Mouse (Mus musculus): ENCODE measurements around the gene Top1. TPM values are rescaled to one million over a fixed set of nuclear protein-coding genes. Genes with fewer than 3 reads are reported as not detected.
"Not testable (repeated sequence)": the region's sequence is repeated elsewhere in the genome, so short reads cannot be mapped to it uniquely, and the experiment has no call there.

Gene Top1
- total RNA-seq, 1 experiment from 2014 or later = 201 TPM

- no peak for ATAC-seq (replicated peaks; ENCODE audit: low read depth, poor library complexity, severe bottlenecking)
Observed at GRCm38 (mm10) chr2:160629528-160629830, 16.2 kb upstream of the Top1 start.

DNA sequence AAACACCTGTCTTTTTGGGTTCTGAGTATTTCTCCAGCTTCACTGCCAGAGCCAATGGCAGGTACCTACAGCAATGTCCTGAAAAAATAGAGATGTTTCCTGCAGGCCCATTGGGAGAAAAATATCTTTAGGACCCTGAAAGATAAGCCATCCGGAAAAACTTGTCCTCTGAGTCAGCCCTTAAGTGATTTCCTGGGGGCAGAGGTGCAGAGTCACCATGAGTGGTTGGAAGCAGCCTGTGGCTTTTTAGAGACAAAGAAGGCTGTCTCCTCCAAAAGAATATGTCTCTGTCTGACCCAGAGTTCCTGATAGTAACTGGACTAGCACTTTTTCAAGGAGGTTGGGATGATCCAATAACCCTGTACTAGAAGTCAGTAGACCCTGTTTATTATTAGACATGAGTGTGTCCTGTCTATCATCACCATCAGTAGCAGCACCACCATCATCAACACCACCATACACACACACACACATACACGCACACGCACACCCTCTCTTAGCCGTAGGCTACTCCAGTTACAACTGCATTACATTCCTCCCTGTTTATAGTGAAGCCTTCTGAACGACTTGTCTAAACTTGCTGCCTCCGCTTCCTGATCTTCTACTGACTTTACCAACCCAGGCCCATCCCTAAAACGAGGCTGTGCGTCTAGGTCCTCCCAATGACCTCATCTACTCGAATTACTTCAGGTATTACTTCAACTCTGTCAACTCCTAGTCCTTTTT, 14.7 kb upstream of the Top1 start:
- ATAC-seq (replicated peaks; ENCODE audit: low read depth, poor library complexity, severe bottlenecking) = no peak

DNA sequence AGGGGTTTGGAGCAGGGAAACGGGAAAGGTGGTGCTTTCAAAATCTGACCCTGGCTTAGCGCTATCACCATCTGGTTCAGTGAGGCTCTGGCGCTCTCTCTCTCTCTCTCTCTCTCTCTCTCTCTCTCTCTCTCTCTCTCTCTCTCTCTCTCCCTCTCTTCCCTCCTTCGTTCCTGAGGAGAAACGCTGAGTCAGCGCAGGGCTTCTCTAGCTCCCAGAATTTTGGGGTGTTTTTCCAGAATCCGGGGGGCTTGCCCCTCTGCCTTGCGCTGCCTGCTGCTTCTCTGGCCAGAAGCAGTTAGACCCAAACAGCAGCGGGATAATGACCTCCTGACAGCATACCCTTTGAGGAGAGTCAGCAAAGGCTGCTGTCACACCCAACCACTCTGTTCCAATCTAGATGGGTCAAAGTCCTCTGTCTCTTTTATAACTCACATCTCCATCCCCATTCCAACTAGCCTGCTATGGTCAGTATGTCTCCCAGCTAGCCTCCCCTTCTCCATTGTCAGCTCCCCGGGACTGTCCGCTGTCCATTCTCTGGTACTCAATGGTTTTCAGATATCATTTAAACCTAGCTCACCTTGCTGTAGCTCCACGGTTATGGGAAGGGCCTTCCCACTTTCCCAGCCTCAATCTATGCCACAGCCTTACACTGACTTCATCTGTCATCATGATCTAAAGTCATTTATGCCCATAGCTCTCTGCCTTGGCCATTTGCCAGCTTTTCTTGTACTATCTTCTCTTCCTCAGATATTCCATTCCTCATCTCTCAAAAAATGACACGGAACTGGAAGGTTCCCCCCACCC, 5.6 kb upstream of the Top1 start:
- no peak for ATAC-seq (replicated peaks; ENCODE audit: low read depth, poor library complexity, severe bottlenecking)

DNA sequence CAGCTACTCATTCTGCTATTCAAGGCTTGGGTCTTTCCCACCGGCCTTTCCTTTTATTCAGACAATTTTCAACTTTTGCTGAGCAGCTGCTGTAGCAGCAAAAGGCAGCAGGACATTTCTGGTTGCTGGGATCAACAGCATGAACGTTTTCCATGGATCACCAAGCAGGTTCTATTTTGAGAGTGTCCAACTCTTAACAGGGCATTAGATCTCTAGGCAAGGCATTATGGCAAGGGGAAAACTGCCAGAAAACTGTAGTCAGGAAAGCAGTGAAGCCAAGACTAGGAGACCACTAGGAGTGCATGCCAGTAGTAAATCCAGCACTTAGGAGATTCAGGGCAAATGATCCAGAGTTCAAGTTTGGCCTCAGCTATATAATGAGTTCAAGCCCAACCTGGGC, 4.5 kb upstream of the Top1 start:
- ATAC-seq (replicated peaks; ENCODE audit: low read depth, poor library complexity, severe bottlenecking) = no peak

GRCm38 (mm10) chr2:160646144-160646844, 606 bp downstream of the Top1 start:
- ATAC-seq (replicated peaks; ENCODE audit: low read depth, poor library complexity, severe bottlenecking) = no peak

GRCm38 (mm10) chr2:160646845-160647178, 1.1 kb downstream of the Top1 start:
- no peak for ATAC-seq (replicated peaks; ENCODE audit: low read depth, poor library complexity, severe bottlenecking)

DNA sequence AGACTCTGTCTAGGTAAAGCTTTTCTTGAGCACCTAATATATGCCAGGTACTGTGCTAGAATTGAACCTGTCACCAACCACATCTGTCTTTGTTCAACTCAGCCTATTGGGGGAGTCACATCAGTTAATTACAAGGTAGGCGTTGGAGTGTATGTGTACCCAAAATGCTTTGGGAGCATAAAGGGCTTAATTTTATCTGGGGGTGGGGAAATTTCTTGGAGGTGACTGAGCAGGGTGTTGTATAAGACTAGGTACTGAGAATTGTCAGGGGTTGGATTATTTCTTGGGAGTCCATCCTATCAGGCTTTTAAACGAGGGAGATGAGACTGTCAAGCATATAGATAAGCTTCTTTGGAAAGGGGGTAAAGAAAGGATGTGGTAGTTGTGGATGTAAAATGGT, 2.4 kb downstream of the Top1 start:
- ATAC-seq (replicated peaks; ENCODE audit: low read depth, poor library complexity, severe bottlenecking) = no peak

DNA sequence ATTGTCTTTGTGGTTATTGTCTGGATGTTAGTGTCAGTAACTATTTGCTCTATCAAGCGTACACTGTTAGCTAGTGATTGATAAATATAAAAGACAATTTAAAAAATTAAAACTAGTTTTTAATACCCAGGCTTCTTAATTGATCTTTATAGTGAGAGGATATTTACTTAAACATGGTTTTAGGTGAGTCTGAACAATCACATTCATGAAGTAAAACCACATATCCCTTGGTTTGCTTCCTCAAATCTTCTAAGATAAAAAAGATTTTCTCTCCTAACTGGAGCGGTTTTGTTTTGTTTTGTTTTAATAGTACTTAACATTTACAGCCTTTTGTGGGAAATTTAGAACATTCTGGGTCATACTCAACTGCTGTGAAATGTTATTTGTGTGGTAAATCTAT, 3.4 kb downstream of the Top1 start:
- no peak for ATAC-seq (replicated peaks; ENCODE audit: low read depth, poor library complexity, severe bottlenecking)

DNA sequence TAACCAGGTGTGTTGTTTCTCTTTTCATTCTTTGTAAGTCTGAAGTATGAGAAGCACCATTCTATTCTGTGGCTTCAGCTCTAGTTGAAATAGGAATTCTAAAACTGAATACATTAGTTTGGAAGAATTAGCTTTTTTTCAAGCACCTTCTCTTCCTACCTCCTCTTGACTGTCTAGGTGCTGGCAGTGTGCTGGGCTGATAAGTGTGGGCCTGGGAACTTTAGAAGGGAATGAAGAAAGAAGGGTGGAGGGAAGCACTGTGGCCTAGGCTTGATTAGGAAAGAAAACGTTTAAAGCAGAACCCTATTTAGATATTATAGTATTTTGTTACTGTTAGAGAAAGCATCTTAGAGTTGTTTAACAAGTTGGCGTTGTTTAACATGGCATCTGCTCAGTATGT, 5.5 kb downstream of the Top1 start:
- ATAC-seq (replicated peaks; ENCODE audit: low read depth, poor library complexity, severe bottlenecking) = no peak

- ATAC-seq (replicated peaks; ENCODE audit: low read depth, poor library complexity, severe bottlenecking) = no peak
Observed at GRCm38 (mm10) chr2:160653218-160653617, 7.5 kb downstream of the Top1 start.

- ATAC-seq (replicated peaks; ENCODE audit: low read depth, poor library complexity, severe bottlenecking) = no peak
Observed at GRCm38 (mm10) chr2:160655561-160655960, 9.9 kb downstream of the Top1 start.

- no peak for ATAC-seq (replicated peaks; ENCODE audit: low read depth, poor library complexity, severe bottlenecking)
Observed at GRCm38 (mm10) chr2:160656234-160656633, 10.5 kb downstream of the Top1 start.

DNA sequence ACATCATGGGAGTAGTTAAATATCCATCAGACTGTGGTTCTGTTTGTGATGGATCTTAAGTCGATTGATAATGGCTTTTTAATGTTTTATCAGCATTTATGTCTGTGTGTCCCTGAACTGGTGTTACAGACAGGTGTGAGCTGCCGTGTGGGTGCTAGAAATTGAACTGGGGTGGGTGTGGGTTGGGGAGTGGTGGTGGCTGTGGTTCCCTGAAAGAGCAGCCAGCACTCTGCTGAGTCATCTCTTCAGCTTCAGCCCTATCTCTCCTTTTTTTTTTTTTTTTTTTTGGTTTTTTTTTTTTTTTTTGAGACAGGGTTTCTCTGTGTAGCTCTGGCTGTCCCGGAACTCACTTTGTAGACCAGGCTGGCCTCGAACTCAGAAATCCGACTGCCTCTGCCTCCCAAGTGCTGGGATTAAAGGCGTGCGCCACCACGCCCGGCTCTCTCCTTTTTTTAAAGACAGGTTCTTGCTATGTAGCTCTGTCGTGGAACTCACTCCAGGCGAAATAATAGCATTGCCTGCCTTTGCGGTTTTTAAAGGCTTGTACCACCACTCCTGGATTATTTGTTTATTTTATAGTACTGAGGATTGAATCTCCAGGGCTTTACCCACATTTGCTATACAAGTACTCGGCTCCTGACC, 12.2 kb downstream of the Top1 start:
- ATAC-seq (replicated peaks; ENCODE audit: low read depth, poor library complexity, severe bottlenecking) = peak; percentile 88

- no peak for ATAC-seq (replicated peaks; ENCODE audit: low read depth, poor library complexity, severe bottlenecking)
Observed at GRCm38 (mm10) chr2:160658811-160659210, 13.1 kb downstream of the Top1 start.

DNA sequence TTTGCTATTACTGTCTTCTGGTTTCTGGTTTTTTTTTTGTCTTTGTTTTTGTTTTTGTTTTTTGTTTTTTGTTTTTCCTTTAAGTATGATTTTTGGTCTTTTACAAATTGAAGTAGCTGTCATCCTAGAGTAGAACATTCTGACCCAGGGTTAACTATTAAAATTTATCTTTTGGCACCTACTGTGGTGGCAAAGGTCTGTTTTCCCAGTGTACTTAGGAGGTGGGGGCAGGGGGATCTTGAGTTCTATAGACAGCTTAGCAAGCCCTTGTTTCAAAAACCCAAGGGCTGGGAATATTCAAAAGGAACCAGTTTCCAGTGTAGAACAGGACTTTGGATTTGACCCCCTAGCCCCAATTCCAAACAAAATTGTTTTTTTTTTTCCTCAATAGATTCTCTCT, 18.7 kb downstream of the Top1 start:
- ATAC-seq (replicated peaks; ENCODE audit: low read depth, poor library complexity, severe bottlenecking) = no peak

DNA sequence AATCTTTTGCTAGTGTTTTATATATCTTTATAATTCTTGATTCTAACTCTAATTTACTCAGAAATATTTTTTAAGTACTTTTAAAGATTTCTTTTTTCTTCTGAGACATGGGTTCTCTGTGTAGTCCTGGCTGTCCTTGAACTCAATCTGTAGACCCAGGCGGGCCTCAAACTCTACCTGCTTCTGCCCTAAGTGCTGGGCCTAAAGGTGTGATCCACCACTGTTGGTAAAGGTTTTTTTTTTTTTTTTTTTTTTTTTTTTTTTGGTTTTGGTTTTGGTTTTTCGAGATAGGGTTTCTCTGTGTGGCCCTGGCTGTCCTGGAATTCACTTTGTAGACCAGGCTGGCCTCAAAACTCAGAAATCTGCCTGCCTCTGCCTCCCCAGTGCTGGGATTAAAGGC, 19.3 kb downstream of the Top1 start:
- ATAC-seq (replicated peaks; ENCODE audit: low read depth, poor library complexity, severe bottlenecking) = not testable (repeated sequence)

DNA sequence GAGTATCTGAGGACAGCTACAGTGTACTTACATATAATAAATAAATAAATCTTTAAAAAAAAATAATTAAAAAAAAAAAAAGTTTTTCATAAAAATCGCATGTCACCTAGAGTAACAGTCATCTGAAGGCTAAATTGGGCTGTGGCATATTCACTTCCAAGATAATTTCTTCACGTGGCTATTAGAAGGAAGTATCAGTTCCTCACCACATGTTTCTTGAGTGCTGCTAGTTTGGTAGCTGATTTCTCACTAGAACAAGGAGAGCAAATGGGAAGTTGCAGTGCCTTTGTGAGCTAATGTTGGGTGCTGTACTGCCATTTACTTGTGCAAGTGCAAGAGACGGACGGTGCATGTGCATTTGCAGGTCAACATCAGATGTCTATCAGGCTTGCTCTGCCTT, 21.6 kb downstream of the Top1 start:
- peak; percentile 95 for ATAC-seq (replicated peaks; ENCODE audit: low read depth, poor library complexity, severe bottlenecking)

- ATAC-seq (replicated peaks; ENCODE audit: low read depth, poor library complexity, severe bottlenecking) = peak; percentile 84
Observed at GRCm38 (mm10) chr2:160700271-160700670, 54.6 kb downstream of the Top1 start.

- ATAC-seq (replicated peaks; ENCODE audit: low read depth, poor library complexity, severe bottlenecking) = peak; percentile 22; the same call in 1 of the 2 replicates
Observed at GRCm38 (mm10) chr2:160701603-160702002, 55.9 kb downstream of the Top1 start.

DNA sequence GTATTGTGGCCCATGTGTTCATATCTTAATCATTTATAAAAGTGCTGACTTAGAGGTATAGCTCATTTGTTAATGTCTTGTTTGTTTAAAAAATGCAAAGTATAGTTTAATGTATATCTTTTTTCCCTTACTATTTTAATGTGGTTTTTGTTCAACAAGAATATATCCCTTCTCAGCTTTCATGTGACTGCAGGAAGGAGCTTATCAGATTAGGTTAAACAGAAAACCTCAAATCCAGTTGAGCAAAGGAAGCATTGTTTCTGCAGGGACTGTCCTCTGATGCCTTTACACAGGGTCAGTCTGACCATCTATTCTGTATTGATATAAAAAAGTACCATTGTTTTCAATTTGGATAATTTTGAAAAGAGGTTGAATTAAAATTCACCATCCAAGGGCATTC, 57.1 kb downstream of the Top1 start:
- ATAC-seq (replicated peaks; ENCODE audit: low read depth, poor library complexity, severe bottlenecking) = 0 out of 2 replicates have a peak, but pooled peaks have one; percentile 10

GRCm38 (mm10) chr2:160707673-160708072, 62.0 kb downstream of the Top1 start:
- peak; percentile 53 for ATAC-seq (replicated peaks; ENCODE audit: low read depth, poor library complexity, severe bottlenecking)

All from common myeloid progenitor, adult 5-6 weeks (primary cell).